Comparison of ENCODE assay signal across 9 mouse cellular contexts in the genomic region with DNA sequence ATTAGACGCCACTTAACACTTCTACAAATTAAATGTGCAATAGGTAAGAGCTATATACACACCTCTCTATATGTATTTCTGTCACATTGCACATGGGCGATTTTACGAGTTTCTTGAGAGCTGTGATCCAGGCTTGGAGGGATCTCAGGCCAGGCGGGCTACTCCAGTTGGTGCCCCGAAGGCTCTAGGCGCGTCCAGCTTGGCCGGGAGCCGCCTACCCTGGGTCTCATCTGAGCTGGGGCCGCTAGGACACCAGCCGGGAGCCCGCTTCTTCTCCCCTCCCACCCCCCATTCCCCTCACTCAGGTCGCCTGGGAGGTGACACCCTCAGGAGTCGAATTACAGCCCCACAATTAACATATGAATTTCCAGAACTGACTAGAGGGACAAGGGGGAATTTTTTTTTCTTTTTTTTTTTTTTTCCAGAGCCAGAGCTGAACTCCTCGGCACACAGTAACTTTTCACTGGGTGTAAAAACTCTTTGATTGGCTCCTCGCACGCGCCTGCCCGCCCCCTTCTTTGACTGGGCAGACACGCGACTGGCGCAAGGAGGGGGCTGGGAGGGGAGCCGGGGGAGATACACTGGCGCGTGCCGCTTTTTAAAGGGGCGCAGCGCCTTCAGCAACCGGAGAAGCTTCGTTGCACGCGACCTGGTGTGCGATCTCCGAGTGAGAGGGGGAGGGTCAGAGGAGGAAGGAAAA. TPM values are rescaled to one million over a fixed set of nuclear protein-coding genes. Genes with fewer than 3 reads are reported as not detected.
DNase-seq lines count a peak whose midpoint lies in the region; ATAC-seq and TF ChIP-seq lines count a peak whose summit lies in the region.
"Had no signal": no experiment of that assay in that cellular context is flagged by ENCODE, and none has a peak within 500 bp of the region (broad histone marks: within the 10 kb centered on the region; RNA-seq: fewer than 3 reads in every experiment).

A gene (plus strand): TSS at position 627 of the 700 bp plus-strand sequence.

- no peaks in the 10 kb centered on the region for H3K36me3 ChIP-seq in forebrain, embryonic 16.5 days (ENCODE audit: control insufficient read depth, insufficient read depth)
- H3K36me3 ChIP-seq in liver, postnatal 0 days (replicated peaks; ENCODE audit: insufficient read depth, low read length) = no peaks in the 10 kb centered on the region

- peak within 1 kb of the TSS; percentile 45 for H3K4me3 ChIP-seq in forebrain, embryonic 16.5 days (replicated peaks; ENCODE audit: low read length)
- H3K4me3 ChIP-seq in liver, postnatal 0 days (ENCODE audit: low read depth, low read length) = peak within 1 kb of the TSS; percentile 37
- H3K4me3 ChIP-seq in olfactory bulb, adult 2 months (ENCODE audit: insufficient read depth, low read depth, low read length) = peak within 1 kb of the TSS; percentile 1; the same call in 1 of the 2 replicates

- peak within 1 kb of the TSS; percentile 77 for H3K4me2 ChIP-seq in forebrain, embryonic 16.5 days (ENCODE audit: low read length)
- H3K4me2 ChIP-seq in liver, postnatal 0 days (ENCODE audit: low read depth, low read length) = peak within 1 kb of the TSS; percentile 71

- H3K9me3 ChIP-seq in forebrain, embryonic 16.5 days (ENCODE audit: control insufficient read depth, low read length) = no peaks in the 10 kb centered on the region
- H3K9me3 ChIP-seq in liver, postnatal 0 days (ENCODE audit: low read length) = no peaks in the 10 kb centered on the region

- no peak within 1 kb of the TSS for H3K27ac ChIP-seq in forebrain, embryonic 16.5 days (ENCODE audit: low read length)
- H3K27ac ChIP-seq in liver, postnatal 0 days (ENCODE audit: low read depth) = no peak within 1 kb of the TSS
- no peak within 1 kb of the TSS for H3K27ac ChIP-seq in olfactory bulb, adult 2 months (ENCODE audit: insufficient read depth, low read depth, low read length)
- H3K27ac ChIP-seq: macrophage had no signal

- under 1% methylated on average over 34 of the region's 34 CpGs for WGBS in forebrain, embryonic 16.5 days
- WGBS in liver, postnatal 0 days (ENCODE audit: insufficient replicate concordance) = 2% methylated on average over 34 of the region's 34 CpGs
- WGBS in olfactory bulb, adult 2 months = 1% methylated on average over 34 of the region's 34 CpGs

- H3K27me3 ChIP-seq in forebrain, embryonic 16.5 days (replicated peaks; ENCODE audit: control insufficient read depth, insufficient read depth, low read length) = peaks cover 56% of the 10 kb centered on the region
- H3K27me3 ChIP-seq in liver, postnatal 0 days (ENCODE audit: insufficient read depth, low read length) = peaks cover 55% of the 10 kb centered on the region

- peaks cover 28% of the 10 kb centered on the region for H3K4me1 ChIP-seq in forebrain, embryonic 16.5 days (replicated peaks; ENCODE audit: control insufficient read depth, insufficient read depth, low read length)
- peaks cover 20% of the 10 kb centered on the region for H3K4me1 ChIP-seq in liver, postnatal 0 days (ENCODE audit: insufficient read depth)
- H3K4me1 ChIP-seq in olfactory bulb, adult 2 months (ENCODE audit: control insufficient read depth, insufficient read depth, low read length) = peaks cover 26% of the 10 kb centered on the region

- peak within 1 kb of the TSS; percentile 35; the same call in 1 of the 2 replicates for H3K9ac ChIP-seq in forebrain, embryonic 16.5 days (replicated peaks; ENCODE audit: low read depth, low read length)
- H3K9ac ChIP-seq in liver, postnatal 0 days (replicated peaks) = no peak within 1 kb of the TSS

- ATAC-seq in forebrain, embryonic 16.5 days = peak; percentile 71
- ATAC-seq in liver, postnatal 0 days = no peak
- ATAC-seq in frontal cortex, adult (ENCODE audit: low TSS enrichment) = no peak
- no peak for ATAC-seq in erythroblast, adult 5-6 weeks (replicated peaks; ENCODE audit: low FRiP score, poor library complexity, severe bottlenecking)

- TF ChIP-seq POLR2A in olfactory bulb, adult 2 months (IDR thresholded peaks at IDR 0.05; ENCODE audit: insufficient read depth, low read depth, low read length) = no peak

- no peak for TF ChIP-seq EP300 in liver, postnatal 0 days (IDR thresholded peaks at IDR 0.05; ENCODE audit: low read depth)

- TF ChIP-seq CTCF in liver, postnatal 0 days (IDR thresholded peaks at IDR 0.05; ENCODE audit: low read depth) = no peak
- no peak for TF ChIP-seq CTCF in olfactory bulb, adult 2 months (IDR thresholded peaks at IDR 0.05; ENCODE audit: insufficient read depth, low read depth, low read length)

- peak; percentile 17 for DNase-seq in ovary, adult 18-20 months (ENCODE audit: low spot score)
- no peak for DNase-seq in ovary, postnatal 10 days (ENCODE audit: low spot score)
- peak; percentile 43 for DNase-seq in kidney, adult 11 months
- peak; percentile 15 for DNase-seq in liver, postnatal 0 days

RNA-seq across cellular contexts. Expression of the gene that starts here (rescaled TPM):
- 0.30 TPM in 1 of 2 replicates, not detected in the other for polyA plus RNA-seq in forebrain, embryonic 16.5 days (2015; fragmentation: Nextera tagmentation; extraction: Ambion mirVana)
- not detected in 2 replicates for polyA plus RNA-seq in liver, postnatal 0 days (2015; fragmentation: Nextera tagmentation; extraction: Ambion mirVana)
- polyA plus RNA-seq in olfactory bulb, adult 2 months (2012; ENCODE audit: insufficient read depth, insufficient read length, low replicate concordance, missing spikeins) = not detected in 2 replicates
- not detected in 2 replicates for total RNA-seq in erythroblast, adult 5-6 weeks (2015; ENCODE audit: low replicate concordance)
- total RNA-seq in erythroblast, adult 5-6 weeks (2017; ENCODE audit: low replicate concordance) = not detected in 2 replicates
- polyA plus RNA-seq: macrophage had no signal

Comparison
In these comparisons a context has a peak if more than half of its experiments do, and no peak if none do; other contexts are left out.
1. Peak in ATAC-seq, H3K4me3 ChIP-seq, H3K9ac ChIP-seq and H3K4me2 ChIP-seq in forebrain, embryonic 16.5 days; RNA of the gene not detected or under 1 TPM.
2. Peak in DNase-seq, H3K4me3 ChIP-seq and H3K4me2 ChIP-seq in liver, postnatal 0 days; RNA of the gene not detected or under 1 TPM.